Mouse (Mus musculus) monocyte, adult 5-6 weeks (primary cell): ENCODE data around the gene Rhd. TPM values are rescaled to one million over a fixed set of nuclear protein-coding genes. Genes with fewer than 3 reads are reported as not detected.
"Not testable (repeated sequence)": the region's sequence is repeated elsewhere in the genome, so short reads cannot be mapped to it uniquely, and the experiment has no call there.

Experiments
- ATAC-seq: fragments of 153-309, 156-312 bp; replicated peaks from 2 replicates; pipeline ENCODE4 v1.8.0; 2017; ENCODE audit warnings: mild to moderate bottlenecking; ENCODE audit not compliant: low TSS enrichment, insufficient number of reproducible peaks, severe bottlenecking, poor library complexity, low FRiP score
- total RNA-seq: library from RNA; stranded (forward); fragments of 200-1000, 200-491, 200-594 nt; gene quantifications from 3 replicates; pipeline ENCODE4 v1.2.3, GENCODE M21; 2017

Rhd gene
- not detected in 3 replicates for total RNA-seq

DNA sequence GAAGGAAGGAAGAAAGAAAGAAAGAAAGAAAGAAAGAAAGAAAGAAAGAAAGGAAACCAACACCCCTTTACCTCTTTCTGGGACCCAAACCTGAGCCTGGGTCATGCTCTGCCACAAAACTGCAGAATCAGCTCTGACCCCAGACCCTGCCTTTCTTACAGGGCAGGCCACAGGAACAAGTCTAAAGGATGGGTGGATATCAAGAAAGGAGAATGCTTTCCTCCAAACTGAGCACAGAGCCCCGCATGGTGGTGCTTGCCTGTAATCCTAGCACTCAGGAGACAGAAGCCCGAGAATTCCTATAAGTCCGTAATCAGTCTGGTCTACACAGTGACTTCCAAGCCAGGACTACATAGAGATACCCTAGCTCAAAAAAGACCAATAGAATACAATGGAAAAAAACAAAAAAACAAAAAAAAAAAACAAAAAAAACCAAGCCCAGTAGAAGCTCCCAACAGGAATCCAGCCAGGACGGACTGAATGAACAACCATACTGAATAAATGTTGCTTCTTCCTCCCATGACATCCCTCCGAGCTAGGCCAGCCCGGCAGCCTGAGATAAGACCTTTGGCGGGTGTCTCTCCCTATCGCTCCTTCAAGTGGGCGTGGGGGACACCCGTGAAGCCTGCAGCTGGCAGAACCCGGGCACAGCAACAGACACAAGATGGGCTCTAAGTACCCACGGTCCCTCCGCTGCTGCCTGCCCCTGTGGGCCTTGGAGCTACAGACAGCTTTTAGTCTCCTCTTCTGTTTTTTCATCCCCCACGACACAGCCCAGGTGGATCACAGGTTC, at the start of gene Rhd:
Rhd (plus strand) TSS at position 600 of the 793 bp plus-strand sequence.
- ATAC-seq, result no peak

DNA sequence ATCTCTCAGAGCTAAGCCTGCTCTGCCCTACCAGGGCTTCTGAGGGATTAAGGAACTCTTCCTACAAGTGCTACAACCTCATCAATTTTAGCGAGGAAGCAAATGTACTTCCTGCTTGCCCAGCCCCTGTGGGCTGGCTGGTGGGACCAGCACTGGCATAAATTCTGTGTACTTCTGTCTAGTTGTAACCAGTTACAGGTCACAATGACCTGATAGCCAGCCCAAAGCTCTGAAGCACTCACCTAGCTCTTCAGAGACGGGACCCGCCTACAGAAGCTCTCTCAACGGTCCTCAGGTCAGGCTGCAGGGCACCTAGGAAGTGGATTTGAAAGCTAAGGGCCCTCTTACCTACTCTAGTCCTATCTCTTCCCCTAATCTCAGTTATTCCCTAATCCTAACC, 46.6 kb upstream of the Rhd start:
- no peak for ATAC-seq

DNA sequence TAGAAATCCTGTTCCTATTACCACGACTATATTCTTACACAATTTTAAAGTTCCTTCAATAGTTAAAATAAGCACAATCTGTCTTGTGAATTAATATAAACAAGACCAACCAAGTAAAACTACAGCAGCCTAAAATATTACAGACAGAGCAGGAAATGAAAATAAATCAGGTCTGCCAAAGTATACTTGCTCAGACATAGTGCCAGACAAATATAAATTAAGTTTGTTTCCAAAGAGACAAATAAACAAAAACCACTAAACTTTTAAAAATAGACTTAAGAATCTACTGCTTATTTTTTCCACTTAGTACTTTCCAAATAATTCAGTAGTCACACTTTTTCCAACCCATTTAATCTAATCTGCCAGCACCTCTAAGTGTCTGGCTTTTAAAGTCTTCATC, 43.3 kb upstream of the Rhd start:
- ATAC-seq, result no peak

DNA sequence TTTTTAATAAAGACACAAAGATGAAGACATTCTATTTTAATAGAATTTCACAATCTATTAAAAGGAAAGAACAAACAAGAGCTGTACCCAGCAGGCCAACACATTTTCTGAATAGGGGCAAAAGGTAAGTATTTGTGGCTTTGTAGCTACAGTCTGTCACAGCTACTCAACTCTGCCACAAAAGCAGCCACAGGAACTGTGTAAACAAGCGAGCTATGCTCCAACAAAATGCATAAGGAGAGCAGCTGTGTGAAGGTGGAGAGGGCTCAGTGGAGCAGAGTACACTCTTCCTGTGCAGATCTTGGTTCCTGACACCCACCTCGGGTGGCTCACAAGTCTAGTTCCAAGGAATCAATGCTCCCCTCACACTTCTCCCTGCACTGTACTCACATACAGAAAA, 40.8 kb upstream of the Rhd start:
- ATAC-seq, result no peak

DNA sequence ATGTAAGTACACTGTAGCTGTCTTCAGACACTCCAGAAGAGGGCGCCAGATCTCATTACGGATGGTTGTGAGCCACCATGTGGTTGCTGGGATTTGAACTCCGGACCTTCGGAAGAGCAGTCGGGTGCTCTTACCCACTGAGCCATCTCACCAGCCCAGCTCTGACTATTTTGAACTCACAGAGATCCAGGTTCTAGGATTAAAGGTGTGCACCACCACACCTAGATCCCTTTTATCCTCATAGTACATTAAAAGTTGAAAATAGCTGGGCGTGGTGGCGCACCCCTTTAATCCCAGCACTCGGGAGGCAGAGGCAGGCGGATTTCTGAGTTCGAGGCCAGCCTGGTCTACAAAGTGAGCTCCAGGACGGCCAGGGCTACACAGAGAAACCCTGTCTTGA, 38.5 kb upstream of the Rhd start:
- ATAC-seq, result not testable (repeated sequence)

DNA sequence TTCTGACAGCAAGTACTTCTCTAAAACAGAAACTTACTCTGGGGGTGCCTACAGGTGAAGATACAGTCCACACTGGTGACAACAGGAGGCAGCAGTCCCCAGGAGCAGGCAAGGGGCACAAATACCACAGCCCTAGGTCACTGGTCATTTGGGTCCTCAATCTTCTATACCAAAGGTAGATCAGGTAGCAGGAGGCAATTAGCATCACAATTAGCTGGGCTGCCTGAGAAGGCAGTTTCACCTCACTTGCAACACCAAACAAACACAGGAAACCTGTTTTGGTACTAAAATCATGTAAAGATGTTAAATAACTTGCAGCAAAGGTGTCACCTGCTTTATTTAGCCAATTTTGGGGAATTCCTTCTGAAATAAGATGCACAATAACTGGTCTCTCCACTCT, 38.0 kb upstream of the Rhd start:
- no peak for ATAC-seq

DNA sequence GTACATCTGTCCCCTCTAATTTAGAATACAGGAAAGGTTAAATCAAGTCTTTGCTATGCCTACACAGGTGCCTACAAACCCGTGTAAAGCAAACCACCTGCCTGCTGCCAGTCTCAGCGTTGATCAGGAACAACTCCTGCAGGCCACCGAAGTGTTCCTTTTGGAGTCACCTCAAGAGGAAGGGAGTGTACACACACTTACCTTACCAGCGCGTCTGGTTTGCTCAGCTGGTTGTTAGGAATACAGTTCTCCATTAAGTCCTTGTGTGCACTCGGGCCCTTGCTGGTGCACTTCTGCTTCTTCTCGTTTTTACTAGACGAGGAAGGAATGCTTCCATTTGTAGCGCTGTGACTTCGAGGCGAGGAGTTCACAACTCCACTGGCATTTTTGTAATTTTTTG, 36.5 kb upstream of the Rhd start:
- ATAC-seq, result no peak

DNA sequence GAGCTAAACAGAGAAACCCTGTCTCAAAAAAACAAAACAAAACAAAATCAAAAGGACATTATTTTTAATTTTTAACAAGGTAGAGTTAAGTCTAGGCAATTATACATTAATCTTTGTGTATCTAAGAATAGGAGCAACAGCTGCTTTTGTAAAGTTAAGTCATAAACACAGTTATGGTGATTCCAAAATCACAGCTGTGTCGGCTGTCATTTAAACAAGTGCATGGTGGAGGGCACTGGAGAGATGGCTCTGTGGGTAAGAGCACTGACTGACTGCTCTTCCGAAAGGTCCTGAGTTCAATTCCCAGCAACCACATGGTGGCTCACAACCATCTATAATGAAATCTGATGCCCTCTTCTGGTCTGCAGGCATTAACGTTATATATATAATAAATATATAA, 32.4 kb upstream of the Rhd start:
- ATAC-seq, result no peak

DNA sequence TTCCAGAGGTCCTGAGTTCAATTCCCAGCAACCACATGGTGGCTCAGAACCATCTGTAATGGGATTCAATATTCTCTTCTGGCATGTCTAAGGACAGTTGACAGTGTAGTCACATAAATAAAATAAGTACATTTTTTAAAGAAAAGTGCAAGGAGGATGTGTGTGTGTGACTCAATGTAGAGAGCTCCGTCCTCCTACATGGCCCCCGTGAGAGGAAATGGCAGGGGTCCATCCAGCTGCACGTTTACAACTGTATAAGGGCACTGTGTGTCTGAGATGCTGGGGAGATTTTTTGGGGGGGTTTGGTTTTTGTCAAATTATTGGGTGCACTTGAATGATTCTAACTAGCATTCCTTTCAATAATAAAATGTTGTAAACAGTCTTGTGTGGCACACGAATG, 28.9 kb upstream of the Rhd start:
- no peak for ATAC-seq

DNA sequence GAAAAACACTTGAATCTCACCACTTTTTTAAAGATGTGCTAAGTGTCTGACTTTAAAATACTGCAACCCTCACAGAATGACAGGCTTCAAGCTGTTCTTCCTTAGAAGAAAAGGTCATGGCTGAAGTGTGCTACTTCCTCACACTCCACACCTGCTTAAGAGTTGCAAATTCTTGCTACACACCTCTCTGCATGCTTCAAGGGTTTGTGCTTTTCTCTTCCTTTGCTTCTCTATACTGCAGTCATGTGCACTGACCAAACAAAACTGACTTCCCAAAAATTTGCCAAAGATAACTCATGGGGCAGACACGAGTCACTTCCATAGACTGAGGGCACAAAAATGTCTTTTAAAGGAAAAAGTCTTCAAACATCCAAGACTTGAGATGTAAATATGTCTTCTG, 26.1 kb upstream of the Rhd start:
- no peak; the same call in 1 of the 2 replicates for ATAC-seq

DNA sequence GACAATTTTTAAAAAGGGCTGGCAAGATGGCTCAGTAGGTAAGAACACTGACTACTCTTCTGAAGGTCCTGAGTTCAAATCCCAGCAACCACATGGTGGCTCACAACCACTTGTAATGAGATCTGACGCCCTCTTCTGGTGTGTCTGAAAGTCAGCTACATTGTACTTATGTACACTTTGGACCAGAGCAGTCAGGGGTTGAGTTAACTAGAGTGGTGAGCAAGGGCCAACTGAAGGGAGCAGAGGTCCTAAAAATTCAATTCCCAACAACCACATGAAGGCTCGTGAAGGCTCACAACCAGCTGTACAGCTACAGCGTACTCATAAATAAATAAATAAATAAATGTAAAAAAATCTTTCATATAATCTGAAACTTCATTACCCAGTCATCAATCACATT, 25.6 kb upstream of the Rhd start:
- not testable (repeated sequence) for ATAC-seq

DNA sequence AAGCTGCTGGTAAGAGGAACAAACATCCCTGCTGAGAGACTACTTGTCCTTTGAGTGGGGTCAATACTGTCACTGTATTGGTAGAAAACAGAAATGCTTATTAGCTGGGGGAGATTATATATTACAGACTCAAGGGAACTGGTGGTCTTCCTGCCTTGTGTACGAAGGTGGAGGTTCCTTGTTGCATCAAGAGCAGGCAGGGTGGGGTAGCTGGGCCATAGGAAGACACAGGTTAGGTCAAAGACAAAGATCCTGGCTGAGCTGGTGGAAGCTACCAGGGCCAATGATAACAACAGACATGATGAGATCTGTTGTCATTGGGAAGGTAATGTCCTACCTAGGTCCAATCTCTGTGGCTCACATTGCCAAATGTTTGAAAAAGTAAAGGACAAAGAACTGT, 24.1 kb upstream of the Rhd start:
- ATAC-seq, result no peak

DNA sequence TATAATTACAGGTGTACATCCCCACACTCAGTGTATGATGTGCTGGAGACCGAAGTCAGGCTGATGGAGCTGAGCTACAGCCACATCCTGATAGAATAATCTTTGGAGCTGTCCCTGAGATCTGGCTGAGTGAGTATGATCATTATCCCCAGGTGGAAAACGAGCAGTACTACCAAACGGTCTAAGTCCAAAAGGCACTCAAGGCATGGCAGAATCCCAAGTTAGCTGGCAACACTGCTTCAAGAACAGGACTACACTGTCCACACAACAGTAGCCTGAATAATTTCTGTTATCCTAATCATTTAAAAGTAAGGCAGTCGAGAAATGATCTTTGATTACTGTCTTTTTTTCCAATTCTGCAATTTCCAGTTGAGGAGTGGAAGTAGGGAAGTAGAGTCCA, 20.8 kb upstream of the Rhd start:
- ATAC-seq, result no peak

DNA sequence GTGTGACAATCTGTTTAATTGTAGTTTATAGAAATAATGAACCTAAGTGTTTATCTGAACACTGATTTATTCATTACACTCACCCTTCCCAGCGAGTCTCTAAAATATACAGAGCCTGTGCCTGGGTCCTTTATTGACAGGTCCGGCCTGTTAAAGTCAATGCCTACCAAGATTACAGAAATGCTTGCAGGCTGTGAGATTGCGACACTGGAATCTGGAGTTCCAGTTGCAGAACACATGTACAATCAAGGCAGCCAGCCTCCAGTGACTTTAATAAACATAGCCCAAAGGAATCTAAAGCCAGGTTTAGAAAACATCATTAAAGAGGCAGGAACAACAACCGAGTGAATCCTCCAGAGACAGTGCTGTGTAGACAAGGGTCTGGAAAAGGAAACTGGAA, 16.7 kb upstream of the Rhd start:
- ATAC-seq, result no peak

DNA sequence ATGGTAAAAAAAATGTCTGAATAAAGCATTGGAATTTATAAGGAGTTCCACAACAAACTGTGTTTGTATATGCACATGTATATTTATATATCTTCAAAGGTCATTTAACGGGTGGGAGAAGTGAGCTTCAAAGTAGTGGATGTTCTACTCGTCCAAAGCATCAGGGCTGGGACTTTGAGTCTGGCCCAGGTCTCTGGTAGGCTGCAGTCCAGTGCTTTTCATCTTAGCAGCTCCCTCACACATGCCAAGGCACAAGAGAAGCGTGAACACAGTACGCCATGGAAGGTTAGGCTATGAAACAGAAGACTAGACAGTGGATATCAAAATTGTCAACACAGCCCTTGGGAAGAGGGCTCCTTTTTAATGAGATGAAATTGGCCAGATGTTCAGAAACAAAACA, 13.8 kb upstream of the Rhd start:
- no peak for ATAC-seq

DNA sequence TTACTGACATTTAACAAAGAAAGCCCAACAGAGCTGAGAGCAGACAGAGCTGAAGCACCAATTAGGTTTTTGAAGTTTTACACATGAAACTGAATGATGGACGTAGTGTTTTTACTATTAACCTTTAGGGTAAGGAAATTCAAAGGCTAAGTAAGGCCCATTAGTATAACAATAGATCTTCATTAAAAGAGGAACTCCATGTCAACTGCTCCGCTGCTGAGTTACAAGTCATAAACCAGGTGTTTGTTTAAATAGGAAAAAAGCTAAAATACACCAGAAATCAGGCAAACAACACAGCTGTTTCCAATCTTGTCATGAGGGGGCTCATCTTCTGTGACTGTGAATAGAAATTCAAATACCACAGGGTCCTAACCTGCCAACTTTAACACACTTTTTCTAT, 13.1 kb upstream of the Rhd start:
- ATAC-seq, result no peak

DNA sequence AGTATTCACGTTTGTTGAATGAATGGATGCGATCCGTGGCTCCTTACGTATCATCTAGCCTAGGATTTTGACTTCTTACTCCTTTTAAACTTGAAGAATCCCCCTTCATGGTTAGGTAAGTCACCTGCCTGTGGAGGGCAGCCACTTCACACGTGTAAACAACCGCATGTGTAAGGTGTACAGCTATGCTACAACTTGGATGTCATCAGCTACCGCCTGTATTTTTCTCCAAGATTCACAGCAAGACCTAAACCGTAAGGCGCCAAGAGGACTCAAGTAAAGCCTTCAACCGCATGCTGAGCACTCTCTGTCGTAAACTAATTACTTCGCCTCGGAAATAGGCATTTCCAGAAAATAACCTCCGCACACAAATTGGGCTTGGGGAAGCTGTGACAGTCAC, 12.5 kb upstream of the Rhd start:
- no peak for ATAC-seq

DNA sequence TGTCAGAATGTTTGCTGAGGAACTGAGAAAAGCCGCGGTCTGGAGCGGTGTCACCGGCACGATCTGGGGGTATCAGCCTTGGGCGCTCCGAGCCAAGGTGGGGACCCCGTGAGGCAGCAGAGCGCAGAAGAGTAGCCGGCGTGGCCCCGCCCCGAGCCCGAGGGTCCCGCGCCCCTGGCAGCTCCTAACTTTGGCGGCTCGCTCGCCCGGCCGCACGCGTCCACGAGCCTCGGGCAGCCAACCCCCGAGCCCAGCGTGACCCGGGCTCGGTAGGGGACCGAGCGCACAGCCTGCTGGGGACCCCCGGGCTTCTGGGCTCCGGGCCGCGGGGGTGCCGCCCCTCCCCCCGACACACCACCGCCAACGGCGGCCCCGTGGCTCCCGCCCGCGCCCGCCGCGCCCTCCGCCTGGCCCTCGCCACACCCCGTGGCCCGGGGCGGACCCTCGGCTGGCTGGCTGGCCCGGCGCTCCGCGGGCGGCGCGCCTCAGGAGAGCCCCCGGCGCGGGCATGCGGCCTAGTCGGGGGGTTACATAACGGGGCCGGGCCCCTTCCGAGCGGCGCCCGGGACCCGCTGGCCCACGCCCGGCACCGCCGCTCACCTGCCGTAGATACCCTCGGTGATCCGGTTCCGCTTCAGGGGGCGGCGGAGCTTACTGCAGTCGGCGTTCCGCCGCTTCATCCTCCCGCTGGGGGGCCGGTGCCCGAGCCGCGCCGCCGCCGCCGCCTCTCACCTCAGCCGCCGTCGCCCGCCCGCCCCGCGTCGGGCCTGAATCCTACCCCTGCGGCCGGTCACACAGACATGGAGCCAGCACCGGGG, 11.7 kb upstream of the Rhd start:
- ATAC-seq, result no peak

DNA sequence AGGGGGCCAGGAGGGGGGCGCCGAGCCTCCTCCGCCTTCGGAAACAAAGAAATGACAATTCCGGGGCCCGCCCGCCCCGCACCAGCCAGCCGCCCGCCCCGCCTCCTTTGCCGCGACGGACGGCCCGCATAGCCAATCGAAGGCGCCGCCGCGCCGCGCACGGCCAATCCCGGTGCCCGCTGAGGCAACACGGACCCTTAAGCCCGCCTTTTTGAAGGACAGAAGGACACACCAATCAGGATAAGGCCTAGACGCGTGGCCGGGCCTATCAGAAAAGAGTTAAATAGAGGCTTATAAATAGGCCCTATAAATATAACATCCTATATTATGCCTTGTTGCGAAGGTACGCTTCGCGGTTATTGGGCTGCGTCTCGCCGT, 11.1 kb upstream of the Rhd start, which contains the start of gene Maco1:
Maco1 (minus strand) TSS at position 87 of the 378 bp plus-strand sequence.
- peak; percentile 85 for ATAC-seq
